Mouse (Mus musculus) cerebellum, adult 2 months (tissue): ENCODE data around the gene Jak1.

Experiments used
- CTCF ChIP-seq: fragments of 200-500 bp; IDR thresholded peaks from 2 replicates; pipeline ENCODE4 v1.5.1; 2011; ENCODE audit warnings: low read depth, mild to moderate bottlenecking, control low read depth, low read length, moderate library complexity, borderline replicate concordance; ENCODE audit not compliant: insufficient read depth
- POLR2A ChIP-seq: fragments of 200-500 bp; IDR thresholded peaks from 2 replicates; pipeline ENCODE4 v1.6.1; 2011; ENCODE audit warnings: low read length, control low read depth, borderline replicate concordance; ENCODE audit not compliant: insufficient read depth

DNA sequence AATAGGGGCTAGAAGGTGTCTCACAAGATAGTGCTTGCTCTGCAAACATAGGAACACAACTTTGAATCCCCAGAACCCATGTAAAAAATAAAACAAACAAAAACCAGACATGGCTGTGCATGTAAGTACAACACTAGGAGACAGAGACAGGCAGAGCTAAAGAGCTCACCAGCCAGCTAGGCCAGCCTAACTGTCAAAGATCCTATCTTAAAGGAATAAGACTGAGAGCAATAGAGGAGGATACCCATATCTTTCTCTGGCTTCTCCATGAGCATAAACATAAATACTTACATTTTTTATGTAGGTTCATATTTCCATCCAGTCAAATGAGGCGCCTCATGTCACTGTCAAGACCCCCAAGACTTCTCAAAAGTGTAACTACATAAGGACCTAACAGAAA lies 29.1 kb downstream of the Jak1 start:
- TF ChIP-seq CTCF (no peak), POLR2A (no peak)
